Mouse (Mus musculus) lung, postnatal 0 days (tissue): ENCODE measurements around the gene Kcnq1. TPM values are rescaled to one million over a fixed set of nuclear protein-coding genes. Genes with fewer than 3 reads are reported as not detected.

Experiments used
- ATAC-seq: fragments of 200-750 bp; cut with Nextera tagmentation; 2 replicates; pipeline ENCODE4 v1.8.0; 2017; ENCODE audit warnings: moderate library complexity
- DNase-seq: peaks from one replicate; pipeline ENCODE4 v3.0.0-alpha.2; 2016; ENCODE audit warnings: low spot score
- H3K27ac ChIP-seq: fragments of 300-500 bp; sonication (generic); 2 replicates; pipeline ENCODE4 v1.5.1; 2014; ENCODE audit warnings: antibody characterized with exemption, mild to moderate bottlenecking, low read length, mixed read lengths
- H3K27me3 ChIP-seq: fragments of 300-500 bp; sonication (generic); replicated peaks from 2 replicates; pipeline ENCODE4 v1.6.1; 2014; ENCODE audit warnings: low read length, mixed read lengths; ENCODE audit not compliant: insufficient read depth
- H3K36me3 ChIP-seq: fragments of 300-500 bp; sonication (generic); 2 replicates; pipeline ENCODE4 v1.6.1; 2014; ENCODE audit warnings: low read length, mixed read lengths; ENCODE audit not compliant: insufficient read depth
- H3K4me1 ChIP-seq: fragments of 300-500 bp; sonication (generic); 2 replicates; pipeline ENCODE4 v1.6.1; 2014; ENCODE audit warnings: antibody characterized with exemption, low read depth, low read length, mixed read lengths; ENCODE audit not compliant: insufficient read depth
- H3K4me2 ChIP-seq: fragments of 300-500 bp; sonication (generic); replicated peaks from 2 replicates; pipeline ENCODE4 v1.6.1; 2014; ENCODE audit warnings: low read depth, mild to moderate bottlenecking, low read length, moderate library complexity, mixed read lengths
- H3K4me3 ChIP-seq: fragments of 300-500 bp; sonication (generic); 2 replicates; pipeline ENCODE4 v1.5.1; 2014; ENCODE audit warnings: low read depth, low read length
- H3K9ac ChIP-seq: fragments of 300-500 bp; sonication (generic); replicated peaks from 2 replicates; pipeline ENCODE4 v1.6.1; 2014; ENCODE audit warnings: low read depth, mild to moderate bottlenecking
- H3K9me3 ChIP-seq: fragments of 300-500 bp; sonication (generic); 2 replicates; pipeline ENCODE4 v1.6.1; 2016; ENCODE audit warnings: low read length, mixed read lengths
- CTCF ChIP-seq: IDR thresholded peaks from 2 replicates; pipeline ENCODE4 v1.5.1; 2016; ENCODE audit warnings: antibody characterized with exemption, mild to moderate bottlenecking
- EP300 ChIP-seq: IDR thresholded peaks from 2 replicates; pipeline ENCODE4 v1.6.1; 2016; ENCODE audit warnings: antibody characterized with exemption, mild to moderate bottlenecking, control low read depth
- WGBS: fragments of 180-500 bp; shearing (Covaris S2); extraction: QIAGEN DNeasy Blood & Tissue Kit; methylation state at CpG from one replicate; pipeline ENCODE4 v1.1.7; 2014; 5-methylcytosine and 5-hydroxymethylcytosine counted together
- polyA plus RNA-seq: library from polyadenylated mRNA; unstranded; fragments of >200 nt; fragmentation: Nextera tagmentation; extraction: Ambion mirVana; gene quantifications from 2 replicates; pipeline ENCODE4 v1.2.1, GENCODE M21; 2015

Kcnq1 gene
- polyA plus RNA-seq, 1 experiment from 2014 or later, result 11.8 TPM

DNA sequence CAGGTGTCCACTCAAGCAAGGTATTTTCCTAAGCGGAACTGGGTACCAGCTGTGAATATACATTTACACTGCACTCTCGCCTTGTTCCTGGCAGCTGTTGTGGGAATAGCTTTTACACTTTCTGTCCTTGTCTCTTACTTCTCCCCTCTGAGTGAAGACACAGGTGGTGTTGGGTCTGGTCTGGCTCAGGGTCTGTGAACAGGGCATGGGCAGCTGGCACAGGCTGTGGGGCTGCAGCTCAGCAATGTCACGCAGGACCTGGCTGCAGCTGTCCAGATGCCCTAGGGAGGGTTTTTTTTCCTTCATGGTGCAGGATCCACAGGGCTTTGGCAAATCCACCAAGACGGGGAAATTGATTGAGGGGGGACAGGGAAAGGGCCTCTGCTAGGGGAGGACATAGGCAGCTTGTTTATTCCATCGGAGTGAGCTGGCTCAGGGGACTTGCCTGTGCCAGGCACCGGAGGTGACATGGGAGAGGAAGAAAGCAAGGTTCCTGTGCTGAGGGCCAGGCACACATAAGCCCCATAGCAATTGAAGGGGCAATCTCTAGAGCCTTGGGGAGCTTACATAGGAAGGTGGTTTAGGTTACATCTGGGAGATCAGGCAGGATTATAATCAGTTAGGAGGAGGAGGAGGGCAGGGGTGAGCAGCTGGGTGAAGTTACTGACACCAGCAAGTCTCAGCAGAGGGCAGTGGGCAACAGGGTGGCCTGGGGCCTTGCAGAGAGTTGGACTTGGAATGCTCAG lies 147.1 kb downstream of the Kcnq1 start:
- DNase-seq, result no peak
- Histone ChIP-seq H3K4me2 (no peak overlapping the region), H3K27me3 (no peaks in the 10 kb centered on the region), H3K4me1 (0 out of 2 replicates have a peak, but pooled peaks cover 7% of the 10 kb centered on the region), H3K9ac (no peak overlapping the region), H3K27ac (no peak overlapping the region), H3K36me3 (0 out of 2 replicates have a peak, but pooled peaks cover 3% of the 10 kb centered on the region), H3K9me3 (0 out of 2 replicates have a peak, but pooled peaks cover 3% of the 10 kb centered on the region), H3K4me3 (no peak overlapping the region)
- whole genome bisulfite sequencing, result 73% methylated on average over 6 of the region's 6 CpGs
- TF ChIP-seq EP300 (no peak), CTCF (no peak)
- ATAC-seq, result no peak

DNA sequence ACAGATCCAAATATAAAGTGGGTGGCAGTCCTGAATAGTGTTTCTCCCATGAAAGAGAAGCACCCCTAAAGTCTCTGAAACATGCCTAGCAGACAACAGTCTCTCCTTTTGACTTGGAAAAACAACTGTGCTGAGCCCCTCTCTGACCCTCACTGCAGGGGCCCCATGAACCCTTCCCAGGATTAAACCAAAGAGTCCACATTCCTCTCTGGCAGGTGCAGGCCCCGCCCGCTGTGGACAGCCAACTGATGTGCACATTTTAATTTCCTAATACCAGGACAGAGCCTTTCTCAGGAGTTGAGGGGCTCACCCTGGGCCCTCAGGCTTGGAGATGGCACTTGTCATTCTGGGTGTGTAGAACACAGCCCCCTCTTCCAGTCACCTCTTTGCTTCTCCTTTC lies 148.7 kb downstream of the Kcnq1 start:
- H3K27ac ChIP-seq, result no peak overlapping the region
- 0 out of 2 replicates have a peak, but pooled peaks cover 3% of the 10 kb centered on the region for H3K36me3 ChIP-seq
- WGBS, result 92% methylated on average over 2 of the region's 2 CpGs
- DNase-seq, result no peak
- no peak for ATAC-seq
- no peak overlapping the region for H3K4me3 ChIP-seq
- no peak overlapping the region for H3K9ac ChIP-seq
- H3K4me1 ChIP-seq, result 0 out of 2 replicates have a peak, but pooled peaks cover 7% of the 10 kb centered on the region
- H3K27me3 ChIP-seq, result no peaks in the 10 kb centered on the region
- TF ChIP-seq CTCF (no peak), EP300 (no peak)
- H3K9me3 ChIP-seq, result 0 out of 2 replicates have a peak, but pooled peaks cover 3% of the 10 kb centered on the region
- no peak overlapping the region for H3K4me2 ChIP-seq

DNA sequence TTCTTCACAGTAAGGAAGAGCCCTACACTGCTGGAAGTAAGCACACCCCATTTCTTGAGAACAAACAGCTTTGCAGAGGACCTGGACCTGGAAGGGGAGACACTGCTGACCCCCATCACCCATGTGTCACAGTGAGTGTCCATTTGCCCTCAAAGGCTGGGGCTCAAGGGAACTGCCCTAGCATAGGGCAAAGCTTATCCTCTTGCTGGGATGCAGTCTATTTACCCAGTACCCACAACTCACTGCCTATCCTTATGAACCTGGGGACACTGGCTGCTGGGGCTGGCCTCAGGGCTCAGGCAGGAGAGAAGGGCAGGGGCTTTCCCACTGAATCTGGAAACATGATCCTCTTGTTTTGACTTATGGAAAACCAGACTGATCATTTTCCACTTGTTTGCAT lies 155.1 kb downstream of the Kcnq1 start:
- Histone ChIP-seq H3K4me2 (no peak overlapping the region), H3K4me3 (no peak overlapping the region), H3K9ac (no peak overlapping the region), H3K27me3 (no peaks in the 10 kb centered on the region), H3K4me1 (no peaks in the 10 kb centered on the region), H3K9me3 (no peaks in the 10 kb centered on the region), H3K27ac (no peak overlapping the region), H3K36me3 (no peaks in the 10 kb centered on the region)
- no peak for TF ChIP-seq EP300
- no peak for TF ChIP-seq CTCF
- ATAC-seq (no peak), DNase-seq (no peak)

DNA sequence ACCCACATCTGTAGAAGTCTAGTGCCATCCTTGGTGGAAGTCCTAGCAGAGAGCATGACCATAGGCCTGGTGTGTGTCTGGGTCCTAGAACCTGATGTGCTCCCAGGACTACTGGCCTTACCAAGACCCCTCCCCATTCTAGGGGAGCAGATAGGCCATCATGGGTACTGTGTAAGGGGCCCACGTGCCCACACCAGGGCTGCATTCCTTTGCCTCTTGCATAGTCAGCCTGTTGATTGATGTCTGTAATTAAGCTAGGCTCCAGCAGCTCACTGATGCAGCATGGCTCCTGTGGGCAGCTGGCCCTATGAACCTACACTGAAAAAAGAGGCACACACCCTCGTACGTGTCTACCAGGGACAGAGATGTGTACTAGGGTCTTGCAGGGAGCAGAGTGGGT lies 157.4 kb downstream of the Kcnq1 start:
- H3K9me3 ChIP-seq, result no peaks in the 10 kb centered on the region
- H3K4me1 ChIP-seq, result no peaks in the 10 kb centered on the region
- ATAC-seq, result no peak
- H3K27ac ChIP-seq, result no peak overlapping the region
- TF ChIP-seq CTCF, result no peak
- no peak overlapping the region for H3K4me2 ChIP-seq
- 60% methylated on average over 3 of the region's 3 CpGs for WGBS
- DNase-seq, result no peak
- no peaks in the 10 kb centered on the region for H3K36me3 ChIP-seq
- no peak overlapping the region for H3K9ac ChIP-seq
- H3K27me3 ChIP-seq, result no peaks in the 10 kb centered on the region
- no peak overlapping the region for H3K4me3 ChIP-seq

DNA sequence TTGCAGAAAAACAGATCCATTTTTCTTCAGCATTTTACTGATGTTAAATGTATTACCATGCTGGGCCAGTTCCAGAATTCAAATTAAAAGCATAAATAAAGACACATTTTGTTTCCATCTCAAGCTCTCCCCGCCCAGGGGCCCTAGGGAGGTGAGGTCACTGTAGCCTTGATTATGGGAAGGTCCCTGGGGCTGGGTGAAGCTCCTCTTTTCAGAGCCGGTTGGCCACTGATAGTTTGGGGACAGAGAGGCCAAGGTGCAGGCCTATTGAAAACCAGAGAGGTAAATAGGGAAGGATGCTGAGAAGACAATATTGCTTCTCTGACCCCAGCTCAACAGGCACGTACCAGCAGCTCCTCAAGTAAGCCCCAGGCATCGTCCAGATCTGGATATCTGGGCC lies 157.8 kb downstream of the Kcnq1 start:
- DNase-seq, result no peak
- Histone ChIP-seq H3K4me2 (no peak overlapping the region), H3K9ac (no peak overlapping the region), H3K9me3 (no peaks in the 10 kb centered on the region), H3K27me3 (no peaks in the 10 kb centered on the region), H3K36me3 (no peaks in the 10 kb centered on the region), H3K27ac (no peak overlapping the region), H3K4me3 (no peak overlapping the region), H3K4me1 (no peaks in the 10 kb centered on the region)
- TF ChIP-seq CTCF (no peak), EP300 (no peak)
- WGBS, result 79% methylated on average over 4 of the region's 4 CpGs
- ATAC-seq, result no peak

DNA sequence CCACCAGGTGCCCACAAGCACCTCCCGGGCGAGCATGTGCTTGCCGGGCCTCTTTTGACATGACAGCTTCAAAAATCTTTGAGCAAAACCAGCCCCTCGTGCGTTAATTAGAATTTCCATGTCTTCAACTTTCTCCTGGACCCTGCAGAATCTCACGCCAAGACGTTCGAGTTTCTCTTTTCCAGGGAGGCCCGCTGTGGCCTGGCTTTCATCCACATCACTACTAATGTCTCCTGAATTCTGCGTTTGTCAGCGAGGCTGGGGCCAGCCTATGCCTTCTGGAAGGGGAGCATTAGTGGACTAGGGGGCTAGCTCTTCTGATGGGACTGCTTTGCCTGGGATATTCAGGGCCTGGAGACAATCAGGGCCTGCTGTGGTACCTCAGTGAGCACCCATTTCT lies 159.2 kb downstream of the Kcnq1 start:
- H3K9ac ChIP-seq, result no peak overlapping the region
- 92% methylated on average over 11 of the region's 11 CpGs for WGBS
- ATAC-seq (no peak), DNase-seq (no peak)
- no peak overlapping the region for H3K4me2 ChIP-seq
- H3K27me3 ChIP-seq, result no peaks in the 10 kb centered on the region
- no peak overlapping the region for H3K27ac ChIP-seq
- H3K9me3 ChIP-seq, result no peaks in the 10 kb centered on the region
- TF ChIP-seq CTCF (no peak), EP300 (no peak)
- H3K4me3 ChIP-seq, result no peak overlapping the region
- no peaks in the 10 kb centered on the region for H3K4me1 ChIP-seq
- H3K36me3 ChIP-seq, result no peaks in the 10 kb centered on the region
